Mouse (Mus musculus) olfactory bulb, adult 2 months (tissue): ENCODE data around the gene Zfp964.
"Not testable (repeated sequence)": the region's sequence is repeated elsewhere in the genome, so short reads cannot be mapped to it uniquely, and the experiment has no call there.

ENCODE experiments used
- CTCF ChIP-seq: fragments of 200-500 bp; IDR thresholded peaks from 2 replicates; pipeline ENCODE4 v1.5.1; 2012; ENCODE audit warnings: low read depth, mild to moderate bottlenecking, low read length, moderate library complexity; ENCODE audit not compliant: insufficient read depth
- POLR2A ChIP-seq: fragments of 200-500 bp; IDR thresholded peaks from 2 replicates; pipeline ENCODE4 v1.6.1; 2012; ENCODE audit warnings: mild to moderate bottlenecking, low read depth, low read length, moderate library complexity; ENCODE audit not compliant: insufficient read depth

- TF ChIP-seq POLR2A, CTCF: not testable (repeated sequence)
Measured at GRCm38 (mm10) chr8:69665051-69665450, 10.8 kb downstream of the Zfp964 start.
